Mouse (Mus musculus): Measurements from ENCODE around the gene Pik3r2.

The Pik3r2 gene

DNA sequence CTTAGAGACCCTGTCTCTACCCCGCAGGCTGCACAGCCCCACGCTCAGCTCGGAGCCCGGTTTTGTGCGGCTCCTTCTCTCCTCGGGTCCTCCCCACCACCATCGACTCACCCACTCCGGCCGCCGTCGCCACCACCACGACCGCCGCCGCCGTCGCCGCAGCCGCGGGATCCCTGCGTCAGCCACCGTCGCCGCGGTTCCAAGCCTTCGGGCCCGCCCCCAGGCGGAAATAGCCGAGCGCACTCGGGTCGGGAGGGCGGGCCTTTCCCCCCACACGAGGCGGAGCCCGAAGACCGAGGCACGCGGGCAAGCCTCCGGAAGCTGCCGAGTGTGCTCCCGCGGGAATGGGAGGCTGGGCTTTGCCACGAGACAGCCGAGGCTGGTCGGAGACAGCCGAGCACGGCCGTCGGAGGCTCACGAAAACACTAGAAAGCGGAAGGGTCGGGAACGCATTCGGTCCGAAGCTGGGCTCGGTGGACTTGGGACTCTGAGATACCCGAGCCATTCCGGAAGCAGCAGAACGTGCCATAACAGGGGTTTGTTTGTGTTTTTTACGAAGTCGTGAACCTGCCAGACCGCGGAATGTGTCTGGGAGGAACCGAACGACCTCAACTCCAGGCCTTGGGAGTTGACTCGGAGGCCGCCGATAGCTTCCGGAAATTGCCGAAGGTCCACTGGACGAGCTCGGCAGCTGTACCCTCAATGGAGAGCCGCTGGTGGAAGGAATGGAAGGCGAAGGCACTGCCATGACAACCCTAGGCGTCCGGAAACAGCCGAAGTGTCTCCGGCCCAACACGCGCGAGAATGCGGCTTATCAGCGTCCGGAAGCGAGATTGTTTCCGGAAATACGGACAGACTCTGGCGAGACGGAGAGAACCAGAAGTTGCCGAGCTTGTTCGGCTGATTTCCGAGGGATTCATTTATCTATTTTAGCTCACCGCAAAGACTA, at the start of gene Pik3r2:
Gene Pik3r2 (minus strand): TSS at position 218 of the 949 bp plus-strand sequence.
- WGBS = under 1% methylated on average over 94 of the region's 94 CpGs

DNA sequence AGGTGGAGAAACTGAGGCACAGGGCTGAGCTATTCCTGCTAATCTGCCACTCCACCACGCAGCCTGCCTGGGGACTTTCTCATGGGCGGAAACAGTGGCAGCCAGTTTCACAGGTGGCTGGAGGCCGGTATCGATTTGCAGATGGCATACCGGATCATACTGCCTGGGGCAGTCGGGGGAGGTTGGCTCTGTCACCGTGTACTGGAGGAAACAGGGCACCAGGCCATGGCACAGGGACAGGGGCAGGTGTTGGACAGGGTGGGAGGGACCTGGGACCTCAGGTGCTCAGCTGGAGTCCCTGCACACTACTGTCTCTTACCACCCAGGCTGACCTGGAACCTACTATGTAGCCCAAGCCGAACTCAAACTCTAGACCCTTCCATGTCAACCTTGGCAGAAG, 49.3 kb upstream of the Pik3r2 start:
- WGBS = 82% methylated on average over 8 of the region's 8 CpGs

DNA sequence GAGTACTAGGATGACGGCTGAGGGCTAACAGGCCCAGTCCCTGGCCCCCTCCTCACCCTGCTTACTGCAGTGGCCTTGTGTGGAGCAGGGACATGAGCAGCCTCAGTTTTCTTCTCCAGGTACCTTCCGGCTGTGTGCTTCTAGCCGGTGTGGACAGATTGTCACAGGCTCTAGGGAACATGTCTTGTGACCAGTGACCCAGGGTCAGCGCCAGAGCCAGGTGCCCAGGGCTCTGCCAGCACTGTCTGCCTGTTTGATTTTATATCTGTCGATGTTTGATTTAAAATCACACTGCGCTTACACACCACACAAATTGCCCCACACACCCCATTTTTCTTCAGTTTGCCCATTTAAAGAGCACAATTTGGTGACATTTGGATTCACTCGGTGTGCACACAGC, 47.3 kb upstream of the Pik3r2 start:
- WGBS = 93% methylated on average over 7 of the region's 7 CpGs

DNA sequence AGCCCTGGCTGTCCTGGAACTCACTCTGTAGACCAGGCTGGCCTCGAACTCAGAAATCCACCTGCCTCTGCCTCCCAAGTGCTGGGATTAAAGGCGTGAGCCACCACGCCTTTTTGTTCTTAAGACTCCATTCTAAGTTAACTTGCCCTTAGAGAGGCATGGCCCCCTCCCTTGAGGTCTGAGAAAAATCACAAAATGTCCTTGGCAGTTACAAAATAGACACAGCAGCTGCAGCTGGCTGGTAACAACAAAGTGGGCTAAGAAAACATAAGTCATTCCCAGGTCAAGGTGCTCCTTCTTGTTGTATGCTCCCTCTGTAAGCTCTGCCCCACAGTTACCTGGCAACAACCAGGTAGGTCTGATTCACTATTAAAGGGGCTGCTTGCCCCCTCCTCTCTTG, 46.1 kb upstream of the Pik3r2 start:
- WGBS = 70% methylated on average over 3 of the region's 3 CpGs

DNA sequence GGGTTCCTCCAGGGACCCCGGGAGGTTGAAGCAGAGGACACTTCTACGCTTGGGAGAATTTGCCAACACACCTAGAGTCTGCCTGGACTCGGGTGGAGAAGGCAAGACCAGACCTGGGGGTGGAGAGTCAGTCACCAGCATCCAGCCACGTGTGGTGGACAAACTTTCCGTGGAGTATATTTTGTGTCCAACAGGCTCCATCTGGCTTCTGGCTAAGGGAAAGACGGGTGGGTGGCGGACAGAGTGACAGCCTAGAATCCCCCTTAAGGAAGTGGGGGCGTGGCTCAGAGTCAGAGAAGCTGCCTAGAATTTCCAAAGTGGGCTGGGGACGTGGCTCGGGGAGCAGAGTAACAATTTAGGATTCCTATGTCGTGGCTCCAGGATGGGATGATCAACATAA, 45.5 kb upstream of the Pik3r2 start:
- 35% methylated on average over 11 of the region's 11 CpGs for WGBS

DNA sequence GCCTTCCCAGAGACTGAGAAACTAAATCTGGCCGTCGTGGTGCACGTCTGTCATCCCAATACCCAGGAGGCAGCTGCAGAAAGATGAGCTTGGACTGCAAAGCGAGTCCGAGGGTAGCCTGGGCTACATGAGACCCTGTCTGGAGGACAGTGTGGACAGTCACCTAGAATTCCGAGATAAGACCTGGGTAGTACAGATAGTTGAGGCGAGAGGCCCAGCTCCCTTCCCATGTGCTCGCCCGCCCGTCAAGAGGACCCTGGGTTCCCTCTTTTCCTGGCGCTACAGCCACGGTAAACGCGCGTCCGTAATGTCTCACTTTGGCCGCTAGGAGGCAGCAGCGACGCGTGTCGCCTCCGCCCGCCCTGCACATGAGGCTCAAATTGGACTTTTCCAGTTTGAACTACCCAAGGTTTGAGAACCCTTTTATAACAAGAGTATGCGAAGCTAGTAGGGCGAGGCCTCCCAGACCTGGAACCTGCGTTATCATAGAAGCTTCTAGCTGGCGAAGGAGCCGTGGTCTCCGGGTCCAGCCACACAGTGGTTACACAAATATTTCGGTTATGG, 45.0 kb upstream of the Pik3r2 start:
- WGBS = 18% methylated on average over 30 of the region's 30 CpGs

DNA sequence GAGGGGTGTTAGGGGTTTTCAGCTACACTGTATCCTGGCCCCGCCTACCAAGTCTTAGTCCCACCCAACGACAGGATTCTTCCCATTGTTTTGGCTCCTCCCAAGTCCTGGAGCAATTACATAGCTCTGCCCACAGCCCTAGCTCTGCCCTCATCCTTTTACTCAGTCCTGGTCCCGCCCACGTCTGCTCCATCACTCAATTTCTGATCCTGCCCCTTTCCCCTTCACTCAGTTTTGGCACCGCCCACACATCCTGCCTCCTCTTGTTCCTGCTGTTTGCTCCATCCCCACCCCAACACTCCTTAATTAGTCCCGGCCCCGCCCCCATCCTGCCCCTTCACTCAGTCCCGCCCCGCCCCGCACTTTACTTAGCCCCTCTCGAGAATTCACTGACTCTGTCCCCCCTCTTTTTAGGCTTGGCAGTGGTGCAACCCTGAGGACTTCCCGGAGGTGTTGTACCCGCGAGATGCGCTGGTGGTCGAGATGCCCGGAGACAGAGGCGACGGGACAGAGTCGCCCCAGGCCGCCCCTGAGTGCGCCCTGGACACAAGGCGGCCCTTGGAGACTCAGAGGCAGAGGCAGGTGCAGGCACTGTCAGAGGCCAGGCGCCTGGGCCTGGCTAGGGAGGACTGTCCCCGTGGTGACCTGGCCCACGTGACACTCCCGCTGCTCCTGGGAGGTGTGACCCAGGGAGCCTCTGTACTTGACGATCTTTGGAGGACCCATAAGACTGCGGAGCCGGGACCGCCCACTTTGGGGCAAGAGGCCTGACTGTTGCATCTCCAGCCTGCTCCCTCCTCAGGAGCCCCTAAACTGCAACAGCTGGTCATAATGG, 43.8 kb upstream of the Pik3r2 start:
- 11% methylated on average over 31 of the region's 31 CpGs for WGBS

DNA sequence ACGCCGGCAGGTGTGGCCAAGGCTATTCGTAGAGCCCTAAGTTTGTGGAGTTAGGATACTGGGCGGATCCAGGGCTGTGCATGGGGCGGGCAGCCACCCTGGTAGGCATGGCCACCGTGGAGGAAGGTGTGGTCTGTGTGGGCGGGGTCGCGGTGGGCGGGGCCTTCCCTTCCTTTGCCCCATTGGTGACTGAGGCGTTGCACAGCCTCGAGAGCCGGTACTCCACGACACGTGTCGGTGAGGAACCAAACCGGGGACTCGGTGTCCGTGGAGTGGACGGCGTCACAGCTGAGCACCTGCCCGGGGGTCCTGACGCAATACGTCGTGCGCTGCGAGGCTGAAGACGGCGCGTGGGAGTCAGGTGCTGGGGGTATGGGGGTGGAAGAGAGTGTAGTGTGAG, 40.2 kb upstream of the Pik3r2 start:
- WGBS = 11% methylated on average over 29 of the region's 30 CpGs

DNA sequence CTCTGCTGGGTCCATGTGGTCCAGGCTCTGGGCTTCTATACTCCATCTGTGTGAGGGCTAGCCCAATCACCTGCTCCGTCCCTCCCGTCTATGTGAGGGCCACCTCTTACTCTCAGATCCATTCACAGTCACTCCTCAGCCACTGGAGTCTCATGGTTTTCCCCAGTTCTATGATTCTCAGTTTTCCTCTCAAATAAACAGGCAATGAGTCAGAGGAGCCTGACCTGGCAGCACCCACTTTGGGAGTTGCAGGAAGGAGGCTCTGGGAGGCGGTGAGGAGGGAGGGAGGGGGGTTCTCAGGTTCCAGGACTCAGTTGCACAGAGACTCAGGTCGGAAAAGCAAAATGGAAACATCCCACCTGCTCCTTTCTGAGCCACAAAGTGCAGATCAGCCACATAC, 36.4 kb upstream of the Pik3r2 start:
- 69% methylated on average over 4 of the region's 4 CpGs for WGBS

DNA sequence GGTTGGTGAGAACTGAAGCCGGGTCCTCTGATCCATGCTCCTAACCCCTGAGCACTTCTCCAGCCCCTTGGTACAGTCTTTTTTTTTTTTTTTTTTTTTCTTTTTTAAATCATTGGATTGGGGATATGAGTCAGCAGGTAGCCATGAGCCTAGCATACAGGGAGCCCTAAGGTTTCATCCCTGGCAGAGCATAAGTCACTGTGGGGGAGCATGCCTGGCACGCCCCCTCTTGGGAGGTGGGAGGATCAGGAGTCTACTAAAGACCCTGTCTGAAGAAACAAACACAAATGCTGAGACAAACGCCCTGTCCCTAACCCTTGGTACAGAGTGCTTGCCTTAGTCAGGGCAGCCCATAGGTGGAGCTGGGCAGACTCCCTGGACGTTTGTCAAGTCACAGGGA, 35.5 kb upstream of the Pik3r2 start:
- 67% methylated on average over 4 of the region's 4 CpGs for WGBS

DNA sequence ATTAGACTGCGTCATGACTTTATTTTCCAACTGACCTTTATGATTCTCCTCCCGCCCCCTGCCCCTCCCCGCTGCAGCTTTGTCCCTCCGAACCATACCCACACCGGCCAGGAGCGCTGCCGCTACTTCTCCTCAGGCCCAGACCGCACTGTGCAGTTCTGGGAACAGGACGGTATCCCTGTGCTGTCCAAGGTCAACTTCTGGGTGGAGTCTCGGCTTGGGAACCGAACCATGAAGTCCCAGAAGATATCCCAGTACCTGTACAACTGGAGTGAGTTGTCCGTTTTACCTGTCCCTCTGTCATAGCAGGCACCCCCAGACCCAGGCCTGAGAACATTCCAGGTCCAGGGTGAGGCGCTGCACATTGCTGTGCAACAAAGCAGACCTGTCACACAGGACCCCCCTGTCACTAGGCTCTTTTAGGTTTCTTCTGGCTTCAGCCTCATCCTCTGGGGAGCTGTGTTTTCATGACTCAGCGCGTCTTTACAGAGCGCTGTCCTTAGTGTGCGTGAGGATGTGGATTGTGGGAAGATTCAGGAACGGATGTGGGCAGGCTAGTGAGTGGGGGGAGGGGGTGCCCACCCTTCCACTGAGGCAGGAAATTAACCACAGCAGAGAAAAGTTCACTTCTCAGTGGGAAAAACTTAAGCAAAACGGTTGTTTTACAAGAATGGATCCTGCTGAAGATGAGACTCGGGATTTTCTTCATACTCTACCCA, 34.6 kb upstream of the Pik3r2 start:
- 78% methylated on average over 20 of the region's 20 CpGs for WGBS

DNA sequence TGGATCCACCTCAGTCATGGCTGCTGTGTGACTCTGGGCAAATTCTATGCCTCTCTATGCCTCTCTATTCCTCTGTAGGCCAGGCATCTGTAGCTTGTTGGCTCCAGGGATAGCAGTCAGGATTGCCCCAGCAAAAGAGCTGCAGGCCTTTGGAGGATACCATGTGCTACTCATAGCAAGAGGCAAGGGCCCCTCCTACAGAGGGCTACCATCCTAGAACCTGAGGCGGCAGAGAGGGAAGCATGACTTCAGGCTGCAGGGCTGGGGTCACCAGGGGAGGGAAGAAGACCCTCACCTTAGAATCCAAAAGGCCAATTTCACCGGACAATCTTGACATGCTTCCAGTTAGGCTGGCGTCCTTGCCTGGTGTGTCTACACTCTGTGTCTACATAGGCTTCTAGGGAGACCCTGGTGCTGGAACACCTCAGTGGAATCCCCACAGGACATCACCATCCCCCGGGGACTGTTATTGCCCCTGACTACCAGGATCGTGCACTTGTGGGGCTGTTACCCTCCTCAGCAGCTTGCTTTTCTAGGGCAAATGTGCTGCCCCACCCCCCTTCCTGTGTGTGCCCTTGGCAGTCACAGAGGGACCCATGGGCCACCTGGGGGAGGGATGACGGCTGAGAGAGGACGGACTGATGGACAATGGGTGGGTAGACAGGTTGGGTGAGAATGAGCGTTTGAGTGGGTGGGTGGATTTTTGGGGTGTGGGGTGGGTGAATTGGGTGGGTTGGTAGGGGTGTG, 32.6 kb upstream of the Pik3r2 start:
- 73% methylated on average over 8 of the region's 8 CpGs for WGBS

DNA sequence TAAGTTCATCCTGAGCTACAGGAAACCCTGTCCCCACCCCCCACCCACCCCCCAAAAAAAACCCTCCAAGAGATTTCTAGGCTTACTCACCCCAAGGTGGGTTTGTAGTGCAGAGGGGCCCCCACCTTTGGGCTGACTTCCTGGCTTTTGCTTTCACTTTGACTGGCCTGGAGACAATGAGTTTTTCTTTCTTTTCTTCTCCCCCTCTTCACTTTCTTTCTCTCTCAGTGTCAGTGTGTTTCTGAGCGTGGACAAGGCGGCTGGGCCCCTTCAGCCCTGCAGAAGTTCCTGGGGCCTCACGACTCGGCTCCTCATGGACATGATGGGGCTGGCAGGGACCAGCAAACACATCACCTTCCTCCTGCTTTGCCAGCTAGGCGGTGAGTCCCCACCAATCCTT, 31.7 kb upstream of the Pik3r2 start, which contains the start of gene Il12rb1:
Gene Il12rb1 (plus strand): TSS at position 211 of the 400 bp plus-strand sequence.
- 86% methylated on average over 5 of the region's 5 CpGs for WGBS

DNA sequence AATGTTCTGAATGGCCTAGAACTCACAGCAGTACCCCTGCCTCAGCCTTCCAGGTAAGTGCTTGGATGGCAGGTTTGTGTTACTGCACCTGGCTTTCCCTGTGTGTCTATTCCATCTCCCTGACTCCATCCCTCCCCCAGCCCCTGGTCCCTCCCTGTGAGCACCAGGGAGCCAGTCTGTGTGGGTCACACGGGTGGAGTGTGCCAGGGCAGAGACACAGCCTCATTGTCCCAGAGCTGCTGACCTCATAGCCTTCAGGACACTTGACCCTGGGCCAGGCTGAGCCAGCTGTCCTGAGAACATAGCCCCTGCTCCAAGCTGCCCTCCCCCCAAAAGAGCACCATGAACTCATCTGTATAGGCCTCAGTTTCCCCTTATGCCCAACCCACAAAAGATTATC, 30.8 kb upstream of the Pik3r2 start:
- WGBS = 48% methylated on average over 1 of the region's 1 CpGs

DNA sequence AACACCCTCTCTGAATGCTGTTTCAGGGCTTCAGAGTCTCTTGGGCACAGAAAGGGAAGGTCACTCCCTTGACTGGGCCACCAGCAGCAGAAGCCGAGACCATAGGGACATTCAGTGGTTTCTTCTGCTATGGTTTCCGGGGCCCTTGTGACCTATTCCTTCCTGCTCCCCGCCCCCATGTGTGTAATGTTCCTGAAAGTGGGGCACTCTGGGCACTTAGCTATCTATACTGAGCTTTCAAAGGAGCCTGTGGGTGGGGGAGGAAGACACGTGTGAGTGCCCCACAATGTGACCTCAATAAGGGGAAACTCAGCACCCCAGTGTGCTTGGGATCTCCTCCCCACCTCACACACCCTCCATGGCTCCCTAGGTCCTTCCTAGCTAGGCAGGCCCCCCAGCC, 30.0 kb upstream of the Pik3r2 start:
- WGBS = 73% methylated on average over 4 of the region's 4 CpGs

DNA sequence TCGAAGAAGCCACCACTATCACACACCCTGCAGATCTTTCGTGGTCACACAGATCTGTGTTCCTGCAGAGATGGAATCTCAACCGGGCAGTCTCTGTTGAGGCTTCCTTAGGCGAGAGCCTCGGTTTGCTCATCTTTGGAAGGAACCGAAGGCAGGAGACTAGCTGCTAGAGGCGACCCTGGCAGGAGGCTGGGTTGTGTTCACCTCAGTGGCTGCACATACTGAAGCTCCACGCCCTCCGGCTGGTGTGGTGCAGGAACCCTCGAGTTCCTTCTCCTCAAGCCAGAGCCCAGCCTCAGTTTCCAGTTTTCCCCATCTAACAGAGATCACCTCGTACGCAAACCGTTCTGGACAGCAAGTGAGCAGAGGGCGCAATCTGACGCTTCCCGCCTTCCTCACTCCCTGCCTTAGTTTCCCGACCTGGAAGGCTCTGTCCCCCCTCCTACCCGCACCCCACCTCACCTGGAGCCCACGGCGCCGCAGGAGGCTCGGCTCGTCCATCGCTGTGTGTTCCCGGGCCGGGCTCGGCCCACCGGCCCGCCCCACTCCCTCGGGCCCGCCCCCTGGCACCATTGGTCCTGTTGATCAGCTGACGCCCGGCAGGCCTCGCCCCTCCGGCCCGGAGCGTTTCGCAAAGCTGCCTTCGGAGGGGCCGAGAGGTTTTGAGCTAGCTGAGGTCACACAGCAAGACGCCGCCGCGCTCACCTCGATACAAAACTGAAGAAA, 28.1 kb upstream of the Pik3r2 start, which contains the start of gene Mast3:
Gene Mast3 (minus strand): TSS at position 574 of the 726 bp plus-strand sequence.
- 1% methylated on average over 45 of the region's 45 CpGs for WGBS

DNA sequence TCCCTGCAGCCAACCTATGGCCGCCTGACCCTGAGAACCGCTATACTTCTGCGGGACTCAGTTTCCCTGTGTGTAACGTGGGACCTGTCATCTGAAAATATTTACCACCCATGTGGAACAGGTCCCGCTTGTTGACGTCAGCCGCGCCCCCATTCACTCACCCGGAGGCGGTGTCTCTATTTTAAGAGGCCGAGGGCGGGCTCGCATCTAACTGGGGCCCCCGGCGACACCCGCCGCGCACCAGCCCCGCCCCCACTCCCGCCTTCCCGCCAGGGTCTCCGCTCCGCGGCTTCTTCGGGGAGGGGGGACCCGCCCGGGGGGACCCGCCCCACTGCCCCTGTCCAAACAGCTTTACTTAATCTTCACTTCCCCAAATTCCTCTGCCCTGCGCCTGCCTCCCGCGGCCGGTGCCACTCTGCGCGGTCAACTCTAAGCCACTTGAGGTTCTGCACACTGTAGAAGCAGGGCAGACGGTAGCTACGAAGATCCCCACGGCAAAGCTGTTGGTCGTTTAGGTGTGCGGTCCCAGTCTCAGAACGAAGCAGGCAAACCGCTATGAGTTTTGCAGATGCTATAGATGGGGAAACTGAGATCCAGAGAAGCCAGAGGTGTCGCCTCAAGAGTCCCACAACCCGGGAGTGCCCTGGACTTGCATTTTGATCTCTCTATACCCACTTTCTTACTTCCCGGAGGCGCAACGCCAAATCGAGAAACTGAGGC, 27.4 kb upstream of the Pik3r2 start:
- WGBS = 2% methylated on average over 47 of the region's 47 CpGs

DNA sequence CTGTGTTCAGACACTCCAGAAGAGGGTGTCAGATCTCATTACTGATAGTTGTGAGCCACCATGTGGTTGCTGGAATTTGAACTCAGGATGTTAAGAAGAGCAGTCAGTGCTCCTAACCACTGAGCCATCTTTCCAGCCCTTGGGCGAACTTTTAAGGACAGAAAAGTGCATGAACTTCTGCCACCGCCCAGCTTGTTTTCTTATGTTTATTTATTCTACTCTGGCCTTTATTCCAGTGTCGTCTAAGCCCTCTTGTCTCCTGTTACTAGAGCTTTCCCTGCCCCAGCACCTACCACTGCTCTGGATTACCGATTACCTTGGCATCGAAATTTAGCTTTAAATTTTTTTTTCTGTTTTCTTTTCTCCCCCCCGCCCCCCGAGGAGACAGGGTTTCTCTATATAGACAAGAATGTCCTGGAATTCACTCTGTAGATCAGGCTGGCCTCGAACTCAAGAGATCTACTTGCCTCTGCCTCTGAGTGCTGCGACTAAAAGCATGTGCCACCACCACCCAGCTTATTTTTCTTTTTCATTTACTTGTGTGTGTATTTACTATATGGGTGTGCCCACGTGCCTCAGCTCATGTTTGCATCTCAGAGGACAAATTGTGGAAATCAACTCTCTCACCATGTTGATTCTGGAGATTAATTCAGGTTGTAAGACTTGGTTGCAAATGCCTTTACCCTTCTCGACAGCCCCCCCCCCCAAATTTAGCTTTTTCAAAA, 26.4 kb upstream of the Pik3r2 start:
- WGBS = 55% methylated on average over 11 of the region's 11 CpGs

DNA sequence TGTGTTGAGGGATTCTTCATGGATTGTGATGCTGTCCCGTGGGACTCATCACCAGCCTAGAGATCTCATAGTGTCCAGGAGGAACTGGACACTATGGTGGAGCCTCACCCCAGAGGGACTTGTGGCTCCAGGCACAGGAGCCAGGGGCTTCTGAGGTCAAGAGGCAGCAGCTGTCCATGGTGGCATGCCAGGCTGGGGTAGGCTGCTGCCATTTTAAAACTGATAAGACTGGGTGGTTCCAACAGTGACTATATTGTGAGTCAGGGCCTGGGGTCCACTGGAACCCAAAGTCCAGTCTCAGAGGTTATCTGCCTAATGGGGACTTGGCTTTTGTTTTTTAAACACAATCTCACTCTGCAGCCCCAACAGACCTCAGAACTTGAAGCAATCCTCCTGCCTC, 25.3 kb upstream of the Pik3r2 start:
- 59% methylated on average over 1 of the region's 1 CpGs for WGBS

Measured in cerebral cortex, adult 2 months (tissue).